Mouse (Mus musculus) adrenal gland (tissue): ENCODE measurements around the gene Grb14.

Experiments used
- intact Hi-C: fragments of 180-260 bp; cut with DNase I; formaldehyde crosslinking; loops from one replicate; pipeline ENCODE4 v1.15.1; 2025

Grb14 gene

GRCm38 (mm10) chr2:64887098-64887757, 137.6 kb downstream of the Grb14 start:
- intact Hi-C loops = no loop called here

GRCm38 (mm10) chr2:64885696-64886095, 139.1 kb downstream of the Grb14 start:
- intact Hi-C loops = no loop called here

- intact Hi-C loops = no loop called here
Observed at GRCm38 (mm10) chr2:64878275-64878674, 146.5 kb downstream of the Grb14 start.
